Mouse (Mus musculus) layer of hippocampus, adult 9-11 months (tissue): ENCODE results near the gene Fgf10.

ENCODE experiments used
- DNase-seq: peaks from one replicate; pipeline ENCODE4 v3.0.0; 2022

Fgf10 gene

DNA sequence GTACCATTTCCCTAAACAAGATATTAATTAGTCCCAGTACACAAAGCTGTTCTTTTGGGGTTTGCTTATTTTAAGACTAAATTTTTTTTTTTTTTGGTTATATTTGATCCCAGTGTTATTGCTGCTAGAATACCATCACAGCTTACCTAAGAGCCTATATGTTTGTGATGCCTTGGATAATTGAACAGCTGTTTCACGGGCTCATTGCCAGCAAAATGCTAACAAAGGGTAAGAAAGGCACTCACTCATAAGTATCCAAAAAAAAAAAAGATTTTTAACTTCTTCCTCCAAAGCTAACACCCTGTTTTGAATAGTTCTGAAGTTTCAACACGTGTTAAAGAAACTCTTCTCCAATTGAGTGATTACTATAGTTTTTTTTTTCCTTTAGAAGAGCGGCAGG is 48.8 kb downstream of the Fgf10 start:
- no peak for DNase-seq

DNA sequence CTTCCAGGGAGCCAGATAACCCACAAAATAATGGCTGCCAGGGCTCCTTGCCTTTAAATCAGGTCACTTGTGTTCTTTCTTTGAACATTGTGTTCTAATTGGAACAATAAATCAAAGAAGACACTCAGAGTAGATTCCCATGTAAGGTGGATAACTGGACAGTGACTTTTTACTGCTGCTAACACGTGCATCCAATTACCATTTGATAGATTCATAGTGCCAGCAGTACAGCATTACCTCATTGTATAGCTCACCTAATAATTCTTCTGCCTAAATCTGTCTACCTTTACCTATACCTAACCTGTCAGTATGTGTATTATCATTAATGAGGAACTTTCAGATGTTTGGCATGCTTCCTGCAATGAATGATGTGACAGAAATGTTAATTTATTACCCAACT is 52.1 kb downstream of the Fgf10 start:
- DNase-seq = no peak

DNA sequence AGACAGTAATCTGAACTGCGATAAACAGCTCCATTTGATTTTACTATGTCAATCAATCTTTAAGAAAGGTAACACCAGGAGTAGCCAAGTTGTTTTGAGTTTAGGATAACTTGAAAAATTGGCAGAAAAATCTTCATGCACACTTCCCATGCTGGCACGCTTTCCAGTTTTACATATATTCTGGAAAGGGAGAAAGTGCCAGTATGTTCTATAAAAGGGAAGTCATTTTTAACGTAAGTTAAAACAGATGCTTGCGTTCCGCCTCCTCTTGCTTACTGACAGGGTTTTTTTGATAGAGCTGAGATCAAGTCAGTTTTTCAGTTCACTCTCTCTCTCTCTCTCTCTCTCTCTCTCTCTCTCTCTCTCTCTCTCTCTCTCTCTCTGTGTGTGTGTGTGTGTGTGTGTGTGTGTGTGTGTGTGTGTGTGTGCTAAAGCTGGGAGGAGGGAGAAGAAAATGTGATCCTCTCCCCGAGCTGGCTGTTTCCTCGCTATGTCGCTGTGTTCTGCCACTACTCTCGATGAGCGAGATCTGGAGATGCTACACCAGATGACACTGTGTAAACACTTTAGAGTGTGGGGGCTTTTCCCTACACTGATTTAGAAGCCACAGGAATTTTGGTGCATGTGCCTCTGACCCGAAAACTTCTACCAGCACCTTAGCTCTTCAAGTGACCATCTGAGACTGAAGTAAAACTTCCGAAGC is 62.4 kb downstream of the Fgf10 start:
- peak; percentile 10 for DNase-seq

DNA sequence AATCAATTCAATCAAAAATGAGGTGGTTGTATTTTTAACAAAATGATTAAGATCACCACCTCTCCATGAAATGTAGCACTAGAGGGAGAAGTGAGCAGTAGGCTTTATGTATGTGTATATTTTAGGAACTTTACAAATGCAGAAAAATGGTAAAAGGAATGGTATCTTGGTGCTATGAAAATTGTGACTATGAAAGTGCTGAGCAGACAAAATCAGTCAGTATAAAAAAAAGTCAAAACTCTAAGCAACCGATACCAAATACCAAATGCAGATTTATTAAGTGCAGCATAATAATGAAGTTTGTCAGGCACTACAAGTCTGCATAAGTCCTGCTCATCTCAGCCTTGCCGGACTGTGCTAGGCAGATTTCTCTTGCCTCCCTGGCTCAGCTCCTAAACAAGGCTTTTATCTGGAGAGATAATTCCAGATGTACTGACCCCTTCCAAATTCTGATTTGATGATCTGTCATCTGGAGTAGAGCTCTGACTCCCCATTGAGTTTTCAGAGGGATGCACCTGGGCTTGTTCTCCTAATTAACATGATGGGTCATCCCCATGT is 70.3 kb downstream of the Fgf10 start:
- no peak for DNase-seq

DNA sequence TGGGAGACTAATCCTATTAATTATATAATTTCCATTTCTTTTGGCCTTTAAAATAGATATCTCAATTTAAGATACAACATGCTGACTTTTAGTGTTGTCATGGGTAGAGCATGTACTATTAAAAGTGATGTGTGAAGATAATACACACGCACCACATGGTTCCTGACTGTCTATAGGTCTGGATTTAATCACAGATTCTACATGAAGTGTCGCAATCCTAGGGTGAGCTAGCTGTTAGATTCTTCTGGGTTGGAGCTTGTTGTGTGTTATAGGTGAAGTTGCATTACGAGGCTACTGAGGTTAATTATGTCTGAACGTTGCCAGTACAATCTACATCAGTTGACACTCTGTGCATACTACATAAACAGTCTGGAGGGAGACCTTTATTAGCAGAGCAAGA is 73.2 kb downstream of the Fgf10 start:
- no peak for DNase-seq

DNA sequence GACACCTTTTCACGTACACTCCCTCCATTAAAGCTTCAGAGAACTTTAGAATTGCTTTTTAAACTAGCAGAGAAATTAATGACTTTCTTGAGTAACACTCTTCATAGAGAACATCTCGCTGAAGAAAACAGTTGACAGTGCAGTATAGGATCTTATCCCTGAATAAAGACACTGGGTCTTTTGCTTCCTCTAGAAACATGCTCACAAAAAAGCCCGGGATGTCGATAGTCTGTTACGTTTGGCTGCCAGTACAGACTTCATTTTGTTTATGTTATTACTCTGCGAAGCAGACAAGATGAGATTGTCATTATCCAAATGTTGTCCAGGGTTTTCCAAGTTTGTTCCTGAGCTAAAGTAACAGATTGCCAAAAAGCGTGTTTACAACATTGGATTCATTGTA is 75.2 kb downstream of the Fgf10 start:
- DNase-seq = no peak

DNA sequence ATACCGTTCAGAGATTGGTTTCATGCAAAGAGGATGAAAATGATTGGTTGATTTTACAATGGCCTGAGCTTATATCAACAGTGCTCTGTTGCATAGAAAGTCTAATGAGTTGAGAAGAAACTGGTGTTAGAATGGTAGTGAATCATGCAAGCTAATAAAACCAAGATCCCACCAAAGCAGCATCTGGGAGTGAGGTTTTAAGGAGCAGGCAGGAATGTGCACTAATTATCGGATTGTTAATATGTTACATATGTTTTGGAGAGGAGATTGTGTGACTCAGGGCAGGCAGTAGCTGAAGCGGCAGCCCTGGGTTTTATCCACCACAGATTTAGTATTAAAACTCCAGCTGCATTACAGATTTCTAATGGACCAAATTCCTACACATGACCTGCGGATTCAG is 76.8 kb downstream of the Fgf10 start:
- no peak for DNase-seq

DNA sequence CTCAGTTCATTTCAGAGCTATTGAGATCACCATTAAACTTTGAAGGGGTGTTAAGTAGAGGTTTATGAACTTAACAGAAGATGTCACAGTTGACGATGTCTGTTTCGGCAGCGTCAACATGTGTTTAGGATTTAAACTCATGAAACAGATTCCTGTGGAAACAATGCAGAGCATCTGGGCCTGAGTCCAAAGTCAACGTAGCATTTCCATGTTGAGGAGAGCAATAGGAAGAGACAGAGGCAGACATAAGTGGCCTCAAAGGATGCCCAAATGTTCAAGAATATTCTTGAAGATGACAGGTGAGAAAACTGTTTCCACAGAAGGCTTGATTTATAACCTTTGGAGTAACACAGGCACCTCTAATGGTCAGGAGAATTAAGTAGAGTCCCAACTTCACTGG is 84.4 kb downstream of the Fgf10 start:
- no peak for DNase-seq

DNA sequence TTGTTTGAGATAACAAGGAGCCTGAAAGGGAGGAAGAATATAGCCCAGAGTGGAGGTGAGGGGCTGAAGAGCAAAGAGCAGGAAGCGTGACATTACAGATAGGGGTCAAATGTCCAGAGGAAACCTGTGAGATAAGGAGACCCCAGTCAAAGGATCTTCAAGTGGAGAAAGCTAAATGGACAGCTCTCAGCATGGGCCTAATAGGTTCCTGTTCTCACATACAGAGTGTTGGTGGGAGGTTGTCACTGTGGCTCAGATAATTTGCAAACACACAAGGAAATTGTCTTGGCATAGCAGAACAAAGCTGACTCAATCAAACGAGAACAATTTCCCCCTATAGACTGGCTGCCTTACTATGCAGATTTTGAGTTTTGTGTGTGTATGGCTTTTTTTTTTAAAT is 89.4 kb downstream of the Fgf10 start:
- DNase-seq = no peak

DNA sequence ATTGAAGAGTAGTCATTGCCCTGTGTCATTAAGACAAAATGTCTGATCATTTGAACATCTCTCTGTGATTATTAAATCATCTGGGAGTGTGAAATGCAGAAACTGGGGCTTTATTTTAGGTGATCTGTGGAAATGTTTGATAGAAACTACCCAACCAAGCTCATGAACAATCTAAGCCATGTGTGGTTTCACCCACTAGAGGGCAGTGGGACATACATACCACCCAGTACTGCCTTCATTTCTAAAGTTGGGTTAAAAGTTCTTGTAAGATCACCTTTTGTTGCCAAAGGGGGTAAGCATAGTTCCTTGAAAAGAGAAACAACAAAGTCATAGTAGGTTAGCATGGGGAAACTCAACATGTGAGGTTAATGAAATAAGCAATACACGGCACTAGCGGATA is 93.4 kb downstream of the Fgf10 start:
- DNase-seq = no peak

DNA sequence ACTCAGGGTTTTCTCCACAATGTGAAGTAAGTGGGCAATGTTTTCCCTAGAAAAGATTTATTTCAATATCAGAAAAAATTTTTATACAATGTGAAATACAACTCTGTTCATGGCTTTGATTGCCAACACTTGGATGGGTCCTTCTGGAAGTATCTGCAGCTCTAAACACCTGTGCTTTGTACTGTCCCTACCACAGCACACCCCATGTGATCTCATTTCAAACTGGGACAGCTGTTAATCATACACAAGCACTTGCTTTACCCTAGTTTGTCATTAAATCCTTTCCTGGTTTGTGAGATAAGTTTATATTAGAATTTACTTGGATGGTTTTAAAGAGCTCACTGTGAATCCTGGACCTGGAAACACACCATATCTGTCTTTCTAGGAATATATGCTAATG is 102.6 kb downstream of the Fgf10 start:
- no peak for DNase-seq

DNA sequence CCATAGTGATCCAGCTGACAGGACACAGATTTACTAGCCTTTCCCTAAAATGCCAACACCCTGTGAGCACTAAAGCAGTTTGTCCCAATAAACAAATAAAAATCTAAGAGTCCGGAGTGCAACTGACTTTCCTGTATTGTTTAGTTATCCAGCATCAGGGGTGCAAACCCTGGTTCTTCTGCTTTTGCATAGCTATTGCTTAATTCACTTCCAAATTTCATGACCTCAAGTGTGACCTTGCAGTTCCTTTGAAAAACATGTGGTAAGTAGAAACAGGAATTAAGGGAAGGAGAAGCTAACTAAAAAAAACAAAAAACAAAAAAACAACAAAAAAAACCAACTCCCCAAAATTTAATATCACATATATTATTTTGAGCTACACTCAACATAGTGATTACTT is 105.6 kb downstream of the Fgf10 start:
- no peak for DNase-seq

DNA sequence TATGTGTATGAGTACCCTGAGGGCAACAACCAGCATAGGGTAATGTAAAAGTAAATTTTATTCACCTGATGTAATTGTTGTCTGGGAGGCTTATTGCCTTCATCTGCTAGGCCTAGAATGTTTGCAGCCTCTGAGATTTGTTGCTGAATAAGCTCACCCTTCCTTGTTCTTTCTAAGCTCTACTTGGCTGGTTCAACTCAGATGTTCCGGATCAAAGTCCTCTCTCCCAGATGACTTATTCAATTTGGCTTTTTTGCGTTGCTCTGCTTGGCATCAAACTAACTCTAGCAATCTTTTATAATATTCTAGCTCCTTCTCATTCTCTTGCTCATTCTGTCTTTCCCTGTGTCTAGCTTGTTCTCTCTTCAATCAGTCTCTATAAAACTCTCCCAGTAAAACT is 109.6 kb downstream of the Fgf10 start:
- DNase-seq = no peak

DNA sequence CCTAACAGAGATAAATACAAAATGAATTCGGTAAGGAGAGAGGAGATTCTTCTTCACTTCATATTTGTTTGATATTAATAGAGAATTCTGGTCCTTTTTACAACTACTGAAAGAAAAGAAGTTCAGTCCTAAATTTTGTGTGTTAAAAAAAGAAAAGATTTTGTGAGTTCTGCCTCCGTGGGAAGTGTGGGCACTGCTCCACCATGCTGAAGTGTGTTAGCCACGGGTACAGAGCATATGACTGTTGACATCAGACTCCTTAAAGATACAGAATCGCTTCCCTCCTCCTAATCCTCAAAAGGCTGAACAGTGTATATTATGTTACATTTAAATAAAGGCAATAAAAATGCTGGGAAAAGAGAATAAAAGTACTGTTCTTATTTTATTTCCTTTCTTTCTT is 122.2 kb downstream of the Fgf10 start:
- DNase-seq = no peak

DNA sequence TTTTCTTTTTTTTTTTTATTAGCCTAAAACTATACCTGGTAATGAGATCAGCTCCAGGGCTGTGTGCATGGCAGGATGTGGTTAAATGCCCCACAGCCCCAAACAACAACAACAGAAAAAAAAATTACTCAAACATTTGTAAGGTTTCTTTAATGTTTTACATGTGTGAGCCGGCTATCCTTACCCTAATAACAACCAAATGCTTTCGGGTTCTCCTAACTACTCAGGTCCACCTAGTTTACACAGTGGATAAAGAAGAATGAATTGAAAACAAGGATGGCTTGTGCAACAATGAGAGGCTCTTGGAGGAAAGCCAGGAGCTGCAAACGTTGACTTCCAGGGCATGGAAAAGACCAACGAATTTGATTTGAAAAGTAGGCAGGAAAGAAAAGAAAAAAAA is 122.6 kb downstream of the Fgf10 start:
- DNase-seq = no peak

DNA sequence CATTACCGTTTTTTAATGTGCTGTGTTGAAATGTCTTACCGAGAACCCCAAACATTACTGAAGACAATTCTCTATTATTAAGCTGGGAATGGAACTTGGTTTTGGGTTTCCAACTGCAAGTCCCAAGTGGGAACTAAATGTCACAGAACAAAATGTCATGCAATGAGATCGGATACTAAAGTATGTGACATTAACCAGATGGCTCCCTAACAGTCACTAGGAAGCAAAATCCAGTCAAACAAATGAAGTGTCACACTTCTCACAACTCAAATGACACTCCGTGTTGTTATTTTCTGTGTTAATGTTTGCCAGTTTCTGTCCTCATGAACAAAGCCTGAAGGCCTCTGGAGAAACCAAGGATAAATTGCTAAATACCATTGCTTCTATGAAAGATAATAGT is 130.6 kb downstream of the Fgf10 start:
- no peak for DNase-seq

DNA sequence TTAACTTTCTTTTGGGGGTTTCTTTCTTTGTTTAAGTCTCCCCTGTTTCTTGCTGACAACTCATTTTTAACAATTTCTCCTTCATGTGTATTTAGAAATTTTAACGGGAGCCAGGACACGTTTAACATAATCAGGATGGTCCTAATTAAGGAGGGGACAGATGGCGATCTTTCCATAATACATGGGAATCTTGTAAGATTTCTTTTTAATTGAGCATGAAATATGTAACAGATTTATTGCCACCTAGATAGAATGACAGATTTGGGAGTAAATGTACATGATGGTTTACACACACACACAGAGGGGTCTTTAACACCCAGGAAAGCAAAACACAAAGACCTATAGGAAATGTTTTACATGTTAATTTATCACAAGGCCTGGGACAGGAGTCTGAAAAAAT is 137.1 kb downstream of the Fgf10 start:
- no peak for DNase-seq

DNA sequence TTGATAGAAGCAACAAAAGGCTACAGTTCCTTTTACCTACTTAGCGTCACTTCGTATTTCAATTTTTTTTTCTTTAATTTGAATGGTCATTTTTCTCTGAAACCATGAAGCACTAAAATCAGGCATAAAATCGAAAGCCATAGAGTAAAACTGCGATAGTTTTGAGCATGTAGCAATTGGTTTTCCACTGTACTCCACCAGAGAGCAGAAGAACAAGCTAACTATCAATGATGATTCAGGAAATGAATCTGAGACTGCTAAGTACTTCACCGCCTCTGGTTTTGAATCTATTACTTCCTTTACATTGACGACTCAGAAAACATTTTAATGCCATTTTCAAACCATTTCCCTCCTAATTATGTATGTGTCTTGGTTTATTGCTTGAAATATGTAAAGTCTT is 150.2 kb downstream of the Fgf10 start:
- DNase-seq = no peak

DNA sequence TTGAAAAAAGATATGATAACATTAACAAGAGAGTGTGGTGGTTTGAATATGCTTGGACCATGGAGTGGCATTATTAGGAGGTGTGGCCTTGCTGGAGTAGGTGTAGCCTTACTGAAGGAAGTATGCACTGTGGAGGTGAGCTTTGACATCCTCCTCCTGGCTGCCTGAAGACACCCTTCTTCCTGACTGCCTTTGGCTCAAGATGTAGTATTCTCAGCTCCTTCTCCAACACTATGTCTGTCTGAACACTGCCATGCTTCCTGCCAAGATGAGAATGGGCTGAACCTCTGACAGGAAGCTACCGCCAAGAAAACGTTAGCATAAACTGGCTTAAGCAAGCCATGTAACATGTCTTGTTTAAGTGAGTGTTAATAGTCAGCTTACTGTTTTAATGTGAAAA is 153.5 kb downstream of the Fgf10 start:
- DNase-seq = no peak

DNA sequence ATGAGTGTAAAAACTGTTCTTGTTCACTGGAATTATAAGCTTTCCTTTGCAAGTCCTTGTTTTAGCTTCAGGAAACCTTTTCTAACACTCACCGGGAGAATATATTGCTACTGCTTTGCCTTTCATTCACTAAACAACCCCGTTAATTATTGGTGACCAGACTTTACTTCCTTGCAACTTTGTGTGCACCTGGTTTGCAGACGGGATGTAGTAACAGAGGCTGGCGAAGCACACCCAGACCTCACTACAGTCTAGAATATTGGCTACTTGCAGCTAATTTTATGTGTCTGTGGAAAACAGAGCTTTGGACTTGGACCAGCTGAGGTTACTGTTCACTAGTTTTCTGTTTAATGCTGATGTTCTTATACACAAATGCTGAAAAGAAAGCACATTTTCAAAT is 155.5 kb downstream of the Fgf10 start:
- DNase-seq = no peak

DNA sequence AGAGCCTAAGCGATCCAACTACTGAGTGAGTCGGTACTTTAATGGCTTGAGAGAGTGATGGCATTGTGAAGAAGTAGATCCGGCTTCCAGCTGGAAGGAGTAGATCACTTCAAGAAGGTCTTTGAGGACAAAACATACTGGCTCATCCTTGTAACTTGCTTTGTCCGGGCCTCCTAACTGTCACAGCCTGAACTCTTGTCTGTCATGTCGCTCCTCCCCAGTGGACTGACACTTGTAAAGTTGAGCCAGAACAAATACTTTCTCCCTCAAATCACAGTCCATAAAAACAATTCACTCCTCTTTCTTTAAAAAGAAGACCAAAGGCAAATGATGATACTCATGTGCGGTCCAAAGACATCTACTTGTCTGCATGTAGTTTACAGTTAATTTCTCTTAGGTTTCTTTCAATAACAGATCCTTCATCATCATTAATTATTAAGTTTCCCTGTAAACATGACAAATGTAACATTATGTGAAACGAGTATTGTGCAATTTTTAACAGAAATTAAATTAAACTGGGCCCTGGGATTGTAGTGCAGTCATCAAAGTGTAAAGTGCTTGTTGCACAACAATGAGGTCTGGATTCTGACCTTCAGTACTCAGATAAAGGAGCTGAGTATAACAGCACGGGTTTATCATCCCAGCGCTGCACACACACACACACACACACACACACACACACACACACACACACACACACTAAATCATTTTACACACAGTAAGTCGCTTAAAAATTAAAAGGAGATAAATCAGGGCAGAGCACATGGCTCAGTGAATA is 159.2 kb downstream of the Fgf10 start:
- DNase-seq = no peak

DNA sequence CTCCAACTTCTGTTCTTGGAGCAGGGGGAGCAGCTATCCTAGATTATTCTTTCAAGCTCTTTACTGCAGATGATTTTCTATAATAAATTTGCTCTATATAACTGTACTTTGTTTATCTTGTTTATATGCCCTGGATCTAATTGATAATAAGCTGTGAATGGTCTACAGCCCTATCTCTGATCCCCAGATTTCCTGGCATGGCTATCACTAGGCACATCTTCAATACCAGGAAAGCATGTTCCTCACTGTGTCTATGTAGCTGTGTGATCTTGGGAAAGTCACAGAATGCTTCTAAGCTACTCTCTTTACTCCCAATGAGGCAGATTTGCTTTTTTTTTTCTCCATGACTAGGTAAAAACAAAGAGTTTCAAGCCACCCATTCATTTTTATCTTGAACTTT is 164.4 kb downstream of the Fgf10 start:
- DNase-seq = no peak

DNA sequence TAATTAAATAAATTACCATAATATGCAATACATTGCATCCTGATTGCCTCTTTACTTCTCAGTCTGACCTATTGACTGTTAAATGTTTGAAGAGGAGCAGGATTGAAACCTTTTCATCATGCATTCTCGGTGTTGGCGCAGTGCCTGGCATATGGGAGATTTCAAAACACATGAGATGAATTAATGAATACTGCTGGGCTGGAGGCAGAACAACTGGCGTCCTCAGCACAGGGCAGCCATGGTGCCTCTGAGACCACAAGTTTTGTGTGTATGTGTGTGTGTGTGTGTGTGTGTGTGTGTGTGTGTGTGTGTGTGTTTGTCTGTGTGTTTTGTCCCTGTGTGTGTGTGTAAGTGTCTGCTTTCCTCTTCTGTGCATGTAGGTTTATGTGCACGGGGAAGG is 165.5 kb downstream of the Fgf10 start:
- DNase-seq = no peak
